Mouse (Mus musculus): ENCODE measurements at regions not wholly inside any gene's neighbourhood (a gene's known extent, or its start where the extent isn't known, plus 50 kb on each side); places are given as distances from the start of the nearest gene placed in this dataset.

GRCm38 (mm10) chr5:64599865-64600288 lies 203.3 kb upstream of the Klf3 start:
- WGBS = 57% methylated on average over 13 of the region's 13 CpGs
- H3K27ac ChIP-seq (ENCODE audit: low read depth, low read length) = 0 out of 2 replicates have a peak overlapping the region, but pooled peaks have one; percentile 2
- no peak overlapping the region for H3K9ac ChIP-seq (ENCODE audit: low read depth, low read length)
- H3K36me3 ChIP-seq (ENCODE audit: control insufficient read depth, insufficient read depth) = no peaks in the 10 kb centered on the region
- 0 out of 2 replicates have a peak, but pooled peaks cover 12% of the 10 kb centered on the region for H3K4me1 ChIP-seq (replicated peaks; ENCODE audit: control insufficient read depth, insufficient read depth, low read length)
- no peaks in the 10 kb centered on the region for H3K27me3 ChIP-seq (replicated peaks; ENCODE audit: control insufficient read depth, insufficient read depth, low read length)
- H3K4me3 ChIP-seq (ENCODE audit: low read depth, low read length) = no peak overlapping the region
- H3K4me2 ChIP-seq (replicated peaks; ENCODE audit: low read depth) = no peak overlapping the region; the same call in 1 of the 2 replicates
- no peaks in the 10 kb centered on the region for H3K9me3 ChIP-seq (ENCODE audit: control insufficient read depth)
- no peak for ATAC-seq
- TF ChIP-seq CTCF (IDR thresholded peaks at IDR 0.05; ENCODE audit: low read depth) = no peak

GRCm38 (mm10) chr5:64600392-64600791 lies 202.8 kb upstream of the Klf3 start:
- Histone ChIP-seq H3K27ac (ENCODE audit: low read depth, low read length) (peak overlapping the region; percentile 2; the same call in 1 of the 2 replicates), H3K4me1 (replicated peaks; ENCODE audit: control insufficient read depth, insufficient read depth, low read length) (0 out of 2 replicates have a peak, but pooled peaks cover 13% of the 10 kb centered on the region), H3K36me3 (ENCODE audit: control insufficient read depth, insufficient read depth) (no peaks in the 10 kb centered on the region), H3K9ac (ENCODE audit: low read depth, low read length) (no peak overlapping the region), H3K4me2 (replicated peaks; ENCODE audit: low read depth) (no peak overlapping the region; the same call in 1 of the 2 replicates), H3K4me3 (ENCODE audit: low read depth, low read length) (no peak overlapping the region), H3K9me3 (ENCODE audit: control insufficient read depth) (no peaks in the 10 kb centered on the region), H3K27me3 (replicated peaks; ENCODE audit: control insufficient read depth, insufficient read depth, low read length) (no peaks in the 10 kb centered on the region)
- ATAC-seq = no peak
- no peak for TF ChIP-seq CTCF (IDR thresholded peaks at IDR 0.05; ENCODE audit: low read depth)
- 58% methylated on average over 7 of the region's 7 CpGs for WGBS

GRCm38 (mm10) chr5:64600811-64601210 lies 202.4 kb upstream of the Klf3 start:
- no peak for TF ChIP-seq CTCF (IDR thresholded peaks at IDR 0.05; ENCODE audit: low read depth)
- H3K4me1 ChIP-seq (replicated peaks; ENCODE audit: control insufficient read depth, insufficient read depth, low read length) = 0 out of 2 replicates have a peak, but pooled peaks cover 15% of the 10 kb centered on the region
- ATAC-seq = no peak
- no peak overlapping the region for H3K27ac ChIP-seq (ENCODE audit: low read depth, low read length)
- H3K36me3 ChIP-seq (ENCODE audit: control insufficient read depth, insufficient read depth) = no peaks in the 10 kb centered on the region
- 46% methylated on average over 2 of the region's 2 CpGs for WGBS
- no peaks in the 10 kb centered on the region for H3K27me3 ChIP-seq (replicated peaks; ENCODE audit: control insufficient read depth, insufficient read depth, low read length)
- H3K4me3 ChIP-seq (ENCODE audit: low read depth, low read length) = no peak overlapping the region
- no peaks in the 10 kb centered on the region for H3K9me3 ChIP-seq (ENCODE audit: control insufficient read depth)
- no peak overlapping the region for H3K4me2 ChIP-seq (replicated peaks; ENCODE audit: low read depth)
- no peak overlapping the region for H3K9ac ChIP-seq (ENCODE audit: low read depth, low read length)

GRCm38 (mm10) chr5:64601285-64601684 lies 201.9 kb upstream of the Klf3 start:
- WGBS = 51% methylated on average over 8 of the region's 8 CpGs
- no peak for TF ChIP-seq CTCF (IDR thresholded peaks at IDR 0.05; ENCODE audit: low read depth)
- H3K4me3 ChIP-seq (ENCODE audit: low read depth, low read length) = no peak overlapping the region
- no peaks in the 10 kb centered on the region for H3K9me3 ChIP-seq (ENCODE audit: control insufficient read depth)
- 0 out of 2 replicates have a peak, but pooled peaks cover 15% of the 10 kb centered on the region for H3K4me1 ChIP-seq (replicated peaks; ENCODE audit: control insufficient read depth, insufficient read depth, low read length)
- H3K4me2 ChIP-seq (replicated peaks; ENCODE audit: low read depth) = no peak overlapping the region
- no peak for ATAC-seq
- no peak overlapping the region for H3K9ac ChIP-seq (ENCODE audit: low read depth, low read length)
- H3K27me3 ChIP-seq (replicated peaks; ENCODE audit: control insufficient read depth, insufficient read depth, low read length) = no peaks in the 10 kb centered on the region
- H3K36me3 ChIP-seq (ENCODE audit: control insufficient read depth, insufficient read depth) = no peaks in the 10 kb centered on the region
- no peak overlapping the region for H3K27ac ChIP-seq (ENCODE audit: low read depth, low read length)

- TF ChIP-seq CTCF (IDR thresholded peaks at IDR 0.05; ENCODE audit: low read depth) = no peak
- no peak for ATAC-seq
Measured at GRCm38 (mm10) chr5:64601832-64602231, 201.4 kb upstream of the Klf3 start.

GRCm38 (mm10) chr5:64602356-64602936 lies 200.7 kb upstream of the Klf3 start:
- Histone ChIP-seq H3K27ac (ENCODE audit: low read depth, low read length) (no peak overlapping the region), H3K4me1 (replicated peaks; ENCODE audit: control insufficient read depth, insufficient read depth, low read length) (0 out of 2 replicates have a peak, but pooled peaks cover 15% of the 10 kb centered on the region), H3K4me3 (ENCODE audit: low read depth, low read length) (no peak overlapping the region), H3K27me3 (replicated peaks; ENCODE audit: control insufficient read depth, insufficient read depth, low read length) (no peaks in the 10 kb centered on the region), H3K9ac (ENCODE audit: low read depth, low read length) (no peak overlapping the region), H3K36me3 (ENCODE audit: control insufficient read depth, insufficient read depth) (no peaks in the 10 kb centered on the region), H3K9me3 (ENCODE audit: control insufficient read depth) (no peaks in the 10 kb centered on the region), H3K4me2 (replicated peaks; ENCODE audit: low read depth) (no peak overlapping the region)
- 88% methylated on average over 8 of the region's 8 CpGs for WGBS
- no peak for ATAC-seq
- TF ChIP-seq CTCF (IDR thresholded peaks at IDR 0.05; ENCODE audit: low read depth) = no peak

More at GRCm38 (mm10) chr5:64601832-64602231, 201.4 kb upstream of the Klf3 start:
- no peak overlapping the region for H3K4me3 ChIP-seq (ENCODE audit: low read depth, low read length)
- 84% methylated on average over 5 of the region's 5 CpGs for WGBS
- 0 out of 2 replicates have a peak, but pooled peaks cover 15% of the 10 kb centered on the region for H3K4me1 ChIP-seq (replicated peaks; ENCODE audit: control insufficient read depth, insufficient read depth, low read length)
- no peaks in the 10 kb centered on the region for H3K36me3 ChIP-seq (ENCODE audit: control insufficient read depth, insufficient read depth)
- no peak overlapping the region for H3K4me2 ChIP-seq (replicated peaks; ENCODE audit: low read depth)
- no peak overlapping the region for H3K27ac ChIP-seq (ENCODE audit: low read depth, low read length)
- no peaks in the 10 kb centered on the region for H3K27me3 ChIP-seq (replicated peaks; ENCODE audit: control insufficient read depth, insufficient read depth, low read length)
- no peak overlapping the region for H3K9ac ChIP-seq (ENCODE audit: low read depth, low read length)
- no peaks in the 10 kb centered on the region for H3K9me3 ChIP-seq (ENCODE audit: control insufficient read depth)

Measured in intestine, postnatal 0 days (tissue).